Mouse (Mus musculus) T-cell, adult 2 months (primary cell): ENCODE results near the gene Naa60.
"Not testable (repeated sequence)": the region's sequence is repeated elsewhere in the genome, so short reads cannot be mapped to it uniquely, and the experiment has no call there.

ENCODE experiments used
- DNase-seq: peaks from one replicate; pipeline ENCODE4 v3.0.0; 2022; ENCODE audit warnings: low spot score

Naa60 gene

DNA sequence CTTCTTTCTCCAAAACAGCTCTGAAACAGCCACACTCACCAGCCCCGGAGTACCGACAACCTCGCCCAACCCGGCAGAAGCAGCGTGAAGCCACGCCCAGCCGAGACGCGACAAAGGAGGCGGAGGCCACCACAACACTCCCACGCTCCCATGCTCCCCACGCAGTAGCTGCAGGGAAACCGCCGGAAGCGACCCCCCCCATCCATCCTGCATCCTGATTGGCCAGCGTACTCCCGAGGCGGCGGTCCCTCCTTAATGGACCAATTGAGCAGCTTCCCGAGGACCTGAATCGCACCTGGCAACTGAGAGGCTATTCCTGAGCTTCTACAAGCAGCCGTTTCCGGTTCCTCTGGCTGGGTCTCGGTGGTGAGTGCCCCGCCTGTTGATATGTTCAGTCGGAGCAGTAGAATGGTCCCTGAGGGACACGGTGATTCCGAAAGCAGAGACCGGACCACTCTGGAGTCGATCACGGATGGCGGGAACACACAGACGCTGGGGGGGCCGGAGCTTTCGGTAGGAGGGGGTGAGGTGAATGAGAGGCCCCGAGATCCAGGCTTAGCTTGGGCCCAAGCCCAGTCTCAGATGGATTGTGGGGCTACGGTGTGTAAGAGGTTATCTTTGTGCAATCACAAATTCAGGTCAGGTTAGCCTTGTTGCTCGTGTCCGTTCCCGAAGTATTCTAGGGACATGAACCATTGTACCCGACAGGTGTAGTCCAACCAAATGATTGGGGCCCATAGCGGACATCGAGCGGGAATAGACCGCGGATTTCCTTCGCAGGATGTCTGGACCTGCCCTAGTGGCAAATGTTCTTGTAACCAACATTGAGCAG, at the start of gene Naa60:
Naa60 (plus strand) TSS at position 160 of the 832 bp plus-strand sequence.
- DNase-seq: peak; percentile 90

- no peak for DNase-seq
These were observed 44.2 kb upstream of the Naa60 start for GRCm38 (mm10) chr16:3828021-3828420.

DNA sequence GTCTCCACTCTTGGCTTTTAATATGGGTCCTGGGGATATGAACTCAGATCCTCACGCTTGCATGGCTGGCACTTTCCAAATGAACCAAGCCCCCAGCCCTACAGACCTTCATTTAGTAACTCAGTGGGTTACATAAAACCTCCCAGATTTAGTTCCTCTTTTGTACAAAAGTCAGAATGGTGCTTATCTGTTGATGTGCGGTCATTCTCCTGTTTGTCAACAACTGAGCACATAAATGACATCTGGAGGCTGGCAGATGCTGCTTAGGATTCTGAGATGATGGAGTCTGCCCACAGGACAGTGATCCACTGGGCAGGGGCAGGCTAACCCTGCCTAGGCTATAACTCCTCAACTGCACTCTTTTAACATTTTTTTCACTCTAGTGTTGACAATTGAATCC, 42.4 kb upstream of the Naa60 start:
- no peak for DNase-seq

DNA sequence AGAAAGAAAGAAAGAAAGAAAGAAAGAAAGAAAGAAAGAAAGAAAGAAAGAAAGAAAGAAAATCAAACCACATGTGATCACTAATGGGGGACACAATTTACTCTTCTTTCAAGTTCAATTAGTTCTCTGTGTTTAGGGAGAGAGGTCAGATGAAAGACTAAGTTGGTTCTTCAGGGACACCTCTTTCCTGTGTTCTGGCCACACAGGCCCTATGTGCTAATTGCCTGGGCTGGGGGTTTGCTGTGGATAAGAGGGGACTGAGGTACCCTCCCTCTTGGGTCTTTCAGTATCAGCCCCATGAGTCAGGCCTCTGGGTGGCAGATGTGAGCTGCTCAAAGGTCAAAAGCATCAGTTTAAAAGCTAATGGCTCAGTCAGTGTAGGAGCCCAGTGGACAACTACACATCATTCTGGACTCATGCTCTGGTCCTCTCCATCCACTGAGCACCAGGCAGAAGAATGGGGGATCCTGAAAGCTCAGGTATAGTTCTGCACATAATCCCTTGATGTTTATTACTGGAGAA, 41.5 kb upstream of the Naa60 start, which contains the start of gene Olfr15:
Olfr15 (plus strand) TSS at position 291 of the 522 bp plus-strand sequence.
- DNase-seq: peak; percentile 15

GRCm38 (mm10) chr16:3835461-3835860, 36.7 kb upstream of the Naa60 start:
- DNase-seq: no peak

DNA sequence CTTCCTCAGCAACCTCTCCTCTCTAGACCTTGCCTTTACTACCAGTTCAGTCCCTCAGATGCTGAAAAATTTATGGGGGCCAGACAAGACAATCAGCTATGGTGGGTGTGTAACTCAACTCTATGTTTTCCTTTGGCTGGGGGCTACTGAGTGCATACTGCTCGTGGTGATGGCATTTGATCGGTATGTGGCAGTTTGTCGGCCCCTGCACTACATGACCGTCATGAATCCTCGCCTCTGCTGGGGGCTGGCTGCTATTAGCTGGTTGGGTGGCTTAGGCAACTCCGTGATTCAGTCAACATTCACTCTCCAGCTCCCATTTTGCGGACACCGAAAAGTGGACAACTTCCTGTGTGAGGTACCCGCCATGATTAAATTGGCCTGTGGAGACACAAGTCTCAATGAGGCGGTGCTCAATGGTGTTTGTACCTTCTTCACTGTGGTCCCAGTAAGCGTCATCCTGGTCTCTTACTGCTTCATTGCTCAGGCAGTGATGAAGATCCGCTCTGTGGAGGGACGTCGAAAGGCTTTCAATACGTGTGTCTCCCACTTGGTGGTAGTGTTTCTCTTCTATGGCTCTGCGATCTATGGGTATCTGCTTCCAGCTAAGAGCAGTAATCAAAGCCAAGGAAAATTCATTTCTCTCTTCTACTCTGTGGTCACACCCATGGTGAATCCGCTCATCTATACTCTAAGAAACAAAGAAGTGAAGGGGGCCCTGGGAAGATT, 32.9 kb upstream of the Naa60 start:
- peak; percentile 28 for DNase-seq

DNA sequence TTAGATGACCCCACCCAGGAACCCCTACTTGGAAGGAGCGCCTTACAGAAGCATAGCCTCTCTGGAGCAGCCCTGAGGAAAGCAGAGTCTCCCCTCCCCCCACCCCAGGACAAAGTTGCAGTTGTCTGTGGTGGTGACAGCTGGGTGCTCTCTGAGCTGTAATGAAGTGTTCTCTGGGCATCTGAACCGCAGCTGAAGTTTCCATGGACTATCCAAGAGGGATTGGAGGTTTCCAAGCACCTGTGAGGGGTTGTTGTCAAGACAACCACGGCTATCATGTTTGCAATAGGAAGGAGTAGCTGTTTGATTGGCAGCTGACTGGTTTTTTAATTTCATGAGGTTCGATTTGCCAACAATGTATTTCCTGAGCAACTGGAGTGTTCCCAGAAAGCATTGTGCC, 29.2 kb upstream of the Naa60 start:
- no peak for DNase-seq

DNA sequence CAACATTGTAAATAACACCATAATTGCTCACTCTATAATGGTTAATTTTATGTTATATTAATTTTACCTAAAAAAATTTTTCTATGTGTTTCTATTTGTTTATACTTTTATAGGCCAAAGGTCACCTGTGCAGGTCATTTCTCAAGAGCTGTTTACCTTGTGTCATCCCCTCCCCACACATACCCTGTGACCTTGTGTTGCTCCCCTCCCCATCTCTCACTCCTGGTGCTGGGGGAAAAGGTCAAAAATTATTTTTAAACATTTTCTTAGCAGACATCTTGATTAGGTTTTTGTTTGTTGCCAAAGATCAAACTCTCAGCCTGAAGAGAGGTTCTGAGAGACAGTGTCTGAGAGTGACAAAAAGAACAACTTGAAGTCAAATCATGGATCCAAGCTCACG, 28.4 kb upstream of the Naa60 start:
- no peak for DNase-seq

DNA sequence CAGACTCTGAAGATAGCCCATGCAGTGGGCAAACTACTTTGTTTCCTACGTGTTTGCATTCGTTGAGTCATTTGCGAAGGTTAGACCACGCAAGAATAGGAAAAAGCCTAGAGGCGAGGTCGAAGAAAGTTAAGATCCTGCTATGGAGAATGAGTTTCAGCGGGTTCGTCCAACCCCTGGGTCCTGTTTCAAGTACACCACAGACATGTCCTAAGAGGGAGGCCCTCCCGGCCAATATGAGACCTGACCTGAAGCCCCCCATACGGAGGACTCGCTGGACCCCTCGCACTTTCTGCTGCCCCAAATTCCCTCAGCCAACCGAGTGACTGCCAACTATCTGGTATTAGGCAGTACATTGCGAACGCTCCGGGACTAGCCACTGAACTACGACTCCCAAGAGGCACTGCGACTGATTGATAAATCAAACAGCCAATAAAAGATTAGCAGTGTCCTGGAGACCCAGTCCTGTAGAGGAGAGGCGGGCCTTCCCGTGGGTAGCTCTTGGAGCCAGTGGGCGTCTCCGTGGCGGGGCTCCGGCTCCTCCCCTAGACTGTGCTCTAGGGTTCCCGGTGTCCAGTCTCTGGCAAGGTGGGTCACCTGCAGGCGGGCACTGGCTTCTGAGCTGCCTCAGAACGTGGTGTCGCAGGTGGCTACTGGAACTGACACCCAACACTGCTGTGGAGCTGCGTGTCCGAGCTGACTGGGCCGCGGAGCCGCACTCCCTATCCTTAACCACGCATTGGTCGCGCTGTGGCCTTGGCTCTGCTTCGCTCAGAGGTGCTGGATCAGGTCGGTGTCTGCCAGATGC, 25.3 kb upstream of the Naa60 start, which contains the start of gene Zfp174:
Zfp174 (plus strand) TSS at position 558 of the 808 bp plus-strand sequence.
- peak; percentile 91 for DNase-seq

GRCm38 (mm10) chr16:3847871-3848270, 24.3 kb upstream of the Naa60 start:
- no peak for DNase-seq

DNA sequence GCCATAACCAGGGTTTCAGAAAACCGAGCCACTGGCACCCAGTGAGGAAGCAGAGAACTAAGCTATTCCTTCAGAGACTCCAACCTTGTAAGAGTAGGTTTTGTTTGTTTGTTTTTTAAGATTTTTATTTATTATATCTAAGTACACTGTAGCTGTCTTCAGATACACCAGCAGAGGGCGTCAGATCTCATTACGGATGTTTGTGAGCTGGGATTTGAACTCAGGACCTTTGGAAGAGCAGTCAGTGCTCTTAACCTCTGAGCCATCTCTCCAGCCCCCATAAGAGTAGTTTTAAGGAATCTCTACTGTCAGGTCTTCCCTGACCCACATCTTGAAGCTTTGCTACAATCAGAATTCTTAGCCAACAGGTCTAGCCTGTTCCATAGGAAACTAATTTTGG, 23.8 kb upstream of the Naa60 start:
- no peak for DNase-seq

DNA sequence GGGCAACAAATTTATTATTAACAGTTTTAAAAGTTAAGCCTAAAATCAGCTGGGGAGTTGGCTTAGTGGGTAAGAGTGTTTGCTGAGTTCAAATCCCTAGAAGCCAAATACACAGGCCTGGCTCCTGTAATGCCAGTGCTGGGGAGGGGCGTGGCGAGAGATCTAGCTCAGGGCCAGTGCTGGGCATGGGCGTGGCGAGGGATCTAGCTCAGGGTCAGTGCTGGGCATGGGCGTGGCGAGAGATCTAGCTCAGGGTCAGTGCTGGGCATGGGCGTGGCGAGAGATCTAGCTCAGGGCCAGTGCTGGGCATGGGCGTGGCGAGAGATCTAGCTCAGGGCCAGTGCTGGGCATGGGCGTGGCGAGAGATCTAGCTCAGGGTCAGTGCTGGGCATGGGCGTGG, 20.9 kb upstream of the Naa60 start:
- not testable (repeated sequence) for DNase-seq

DNA sequence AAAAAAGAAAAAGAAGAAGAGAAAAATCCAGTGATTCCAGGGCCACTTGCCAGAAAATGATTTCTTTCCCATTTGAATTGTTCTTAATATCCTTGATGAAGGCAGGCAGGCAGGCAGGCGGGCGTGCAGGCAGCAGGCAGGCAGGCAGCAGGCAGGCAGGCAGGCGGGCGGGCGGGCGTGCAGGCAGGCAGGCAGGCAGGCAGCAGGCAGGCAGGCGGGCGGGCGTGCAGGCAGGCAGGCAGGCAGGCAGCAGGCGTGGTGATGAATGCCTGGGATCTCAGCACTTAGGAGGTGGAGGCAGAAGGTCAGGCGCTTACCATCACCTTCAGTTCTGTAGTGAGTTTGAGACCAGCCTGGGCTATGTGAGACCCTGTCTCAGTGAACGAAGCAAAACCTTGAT, 19.6 kb upstream of the Naa60 start:
- DNase-seq: no peak

DNA sequence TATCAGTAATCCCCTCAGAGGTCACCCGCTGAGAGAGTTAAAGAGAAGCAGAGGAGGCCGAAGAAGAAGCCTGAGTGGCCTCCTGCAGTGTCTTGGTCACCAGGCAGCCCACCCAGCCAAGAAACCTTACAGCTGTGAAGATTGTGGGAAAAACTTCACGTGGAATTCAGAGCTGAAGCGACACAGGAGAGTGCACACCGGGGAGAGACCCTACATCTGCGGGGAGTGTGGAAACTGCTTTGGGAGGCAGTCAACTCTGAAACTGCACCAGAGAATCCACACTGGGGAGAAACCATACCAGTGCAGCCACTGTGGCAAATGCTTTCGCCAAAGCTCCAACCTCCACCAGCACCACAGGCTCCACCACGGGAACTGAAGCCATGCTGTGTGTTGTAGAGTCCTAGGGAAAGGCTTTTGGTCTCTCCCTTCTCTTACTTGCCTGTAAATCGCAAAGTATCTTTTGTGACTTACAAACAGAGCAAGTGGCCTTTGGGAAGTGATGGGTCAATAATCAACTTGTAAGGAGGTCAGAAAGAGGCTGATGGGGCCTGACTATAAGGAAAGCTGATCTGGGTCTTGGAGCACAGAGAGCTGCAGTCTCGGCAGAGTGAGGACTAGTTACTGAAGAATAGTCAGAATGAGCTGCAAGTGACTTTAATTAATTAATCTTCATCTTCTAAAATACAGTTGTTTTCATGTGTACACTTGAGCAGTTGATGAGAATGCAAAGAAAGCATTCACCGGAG, 17.6 kb upstream of the Naa60 start:
- no peak for DNase-seq

DNA sequence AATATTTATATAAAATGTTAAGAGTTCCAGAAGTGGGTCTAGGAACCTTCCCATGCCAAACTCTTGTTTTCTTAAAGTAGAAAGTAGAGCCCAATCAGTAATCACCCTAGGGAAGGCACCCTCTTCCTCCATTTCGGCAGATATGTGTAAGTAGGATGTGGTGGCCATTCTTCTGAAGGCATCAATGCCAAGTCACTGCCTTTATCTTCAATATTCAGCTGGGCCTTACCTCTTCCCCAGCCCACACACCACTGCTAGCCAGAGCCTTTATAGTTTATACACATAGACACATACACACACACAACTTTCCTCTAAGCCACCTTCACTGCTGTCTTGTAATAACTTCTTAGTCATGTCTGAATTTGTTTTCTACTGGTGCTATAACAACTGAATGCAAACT, 16.4 kb upstream of the Naa60 start:
- DNase-seq: no peak

GRCm38 (mm10) chr16:3859254-3859653, 12.9 kb upstream of the Naa60 start:
- DNase-seq: no peak

DNA sequence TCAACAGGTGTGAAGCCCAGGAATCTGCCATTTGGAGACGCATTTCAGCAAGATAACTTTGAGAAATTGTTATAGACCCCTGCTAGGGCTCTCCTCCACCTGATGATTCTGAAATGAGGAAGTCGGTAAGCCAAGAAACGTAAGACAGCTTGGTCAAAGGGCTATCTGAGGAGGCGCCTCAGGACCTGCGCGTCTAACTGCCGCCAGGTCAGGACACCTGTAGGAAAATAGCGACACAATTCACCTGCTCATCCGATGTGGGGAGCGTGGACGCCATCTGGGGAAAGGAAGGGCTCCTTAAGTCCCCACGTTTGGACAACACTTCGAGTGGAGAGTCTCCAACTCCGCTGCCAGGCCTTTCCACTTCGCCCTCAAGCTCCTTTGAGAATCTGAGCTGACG, 360 bp upstream of the Naa60 start:
- no peak for DNase-seq

- DNase-seq: no peak
These were observed 4.2 kb downstream of the Naa60 start for GRCm38 (mm10) chr16:3876346-3876745.

- peak; percentile 91 for DNase-seq
These were observed 12.3 kb downstream of the Naa60 start, which contains the start of the genes Zfp597 and Gm20695 for GRCm38 (mm10) chr16:3884201-3885064. TSS of gene Zfp597 (minus strand) at chr16:3884561. TSS of gene Gm20695 (plus strand) at chr16:3884648.

GRCm38 (mm10) chr16:3885065-3885670, 13.0 kb downstream of the Naa60 start:
- no peak for DNase-seq
